Mouse (Mus musculus) heart, adult 2 months (tissue): ENCODE measurements around the gene Cdyl. TPM values are rescaled to one million over a fixed set of nuclear protein-coding genes. Genes with fewer than 3 reads are reported as not detected.

Source experiments
- DNase-seq, 2 experiments: peaks; one replicate each; pipeline ENCODE4 v3.0.0; 2021
- H3K27ac ChIP-seq: fragments of 200-600 bp; 2 replicates; pipeline ENCODE4 v1.8.1; 2022
- H3K27me3 ChIP-seq: fragments of 200-500 bp; 2 replicates; pipeline ENCODE4 v1.6.1; 2012; ENCODE audit warnings: mild to moderate bottlenecking, low read length, inconsistent platforms, mixed read lengths; ENCODE audit not compliant: control insufficient read depth, insufficient read depth
- H3K36me3 ChIP-seq: fragments of 200-500 bp; 2 replicates; pipeline ENCODE4 v1.6.1; 2012; ENCODE audit warnings: low read length, inconsistent platforms; ENCODE audit not compliant: control insufficient read depth, insufficient read depth
- H3K4me1 ChIP-seq: fragments of 200-500 bp; 2 replicates; pipeline ENCODE4 v1.6.1; 2011; ENCODE audit warnings: low read length; ENCODE audit not compliant: control insufficient read depth, insufficient read depth
- H3K4me3 ChIP-seq: fragments of 200-600 bp; 2 replicates; pipeline ENCODE4 v1.8.1; 2022
- H3K79me2 ChIP-seq: fragments of 200-500 bp; replicated peaks from 2 replicates; pipeline ENCODE4 v1.6.1; 2012; ENCODE audit warnings: mild to moderate bottlenecking, inconsistent platforms, low read length, moderate library complexity, mixed read lengths; ENCODE audit not compliant: control insufficient read depth, insufficient read depth
- H3K9ac ChIP-seq: fragments of 200-500 bp; 2 replicates; pipeline ENCODE4 v1.6.1; 2012; ENCODE audit warnings: low read depth, mild to moderate bottlenecking, control low read depth, inconsistent platforms, low read length, mixed read lengths
- CTCF ChIP-seq: fragments of 200-600 bp; IDR thresholded peaks from 2 replicates; pipeline ENCODE4 v1.8.1; 2022; ENCODE audit warnings: antibody characterized with exemption, mild to moderate bottlenecking, moderate library complexity
- EP300 ChIP-seq: fragments of 200-500 bp; IDR thresholded peaks from 2 replicates; pipeline ENCODE4 v1.6.1; 2011; ENCODE audit warnings: low read depth, low read length, control low read depth; ENCODE audit not compliant: insufficient read depth
- POLR2A ChIP-seq: fragments of 200-500 bp; IDR thresholded peaks from 2 replicates; pipeline ENCODE4 v1.6.1; 2011; ENCODE audit warnings: mild to moderate bottlenecking, low read depth, low read length, control low read depth; ENCODE audit not compliant: insufficient read depth
- WGBS: fragments of 180-500 bp; shearing (Covaris S2); methylation state at CpG from one replicate; pipeline ENCODE4 v1.1.7; 2018; 5-methylcytosine and 5-hydroxymethylcytosine counted together
- intact Hi-C: fragments of 180-260 bp; cut with DNase I; formaldehyde crosslinking; loops from one replicate; pipeline ENCODE4 v1.15.1; 2025
- polyA plus RNA-seq: library from polyadenylated mRNA; depleted of rRNA; stranded (reverse); fragments of >200 nt; gene quantifications from 2 replicates; pipeline ENCODE4 v1.2.3, GENCODE M21; 2012
- total RNA-seq, 2 experiments: library from RNA; stranded (reverse); gene quantifications; 2 replicates each; pipeline ENCODE4 v1.2.3; 2021

The Cdyl gene
- total and polyA plus RNA-seq, 3 experiments: 3.1 to 11.2 (median 8.4) TPM

DNA sequence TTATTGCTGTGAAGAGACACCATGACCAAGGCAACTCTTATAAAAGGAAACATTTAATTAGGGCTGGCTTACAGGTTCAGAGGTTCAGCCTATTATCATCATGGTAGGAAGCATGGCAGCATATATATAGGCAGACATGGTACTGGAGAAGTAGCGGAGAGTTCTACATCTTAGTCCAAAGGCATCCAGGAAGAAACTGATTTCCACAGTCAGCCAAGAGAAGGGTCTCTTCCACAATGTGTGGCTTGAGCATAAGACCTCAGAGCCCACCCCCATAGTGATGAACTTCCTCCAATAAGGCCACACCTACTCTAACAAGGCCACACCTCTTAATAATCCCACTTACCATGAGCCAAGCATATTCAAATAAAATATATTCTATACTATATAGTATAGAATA lies 17.3 kb downstream of the Cdyl start:
- 100% methylated on average over 1 of the region's 1 CpGs for WGBS
- H3K36me3 ChIP-seq: no peaks in the 10 kb centered on the region
- no peak overlapping the region for H3K4me3 ChIP-seq
- no peaks in the 10 kb centered on the region for H3K27me3 ChIP-seq
- no peaks in the 10 kb centered on the region for H3K4me1 ChIP-seq
- H3K79me2 ChIP-seq: no peaks in the 10 kb centered on the region
- intact Hi-C loops: no loop called here
- no peak overlapping the region for H3K27ac ChIP-seq
- TF ChIP-seq CTCF: no peak
- TF ChIP-seq POLR2A: no peak
- TF ChIP-seq EP300: no peak
- DNase-seq: no peak
- H3K9ac ChIP-seq: no peak overlapping the region

DNA sequence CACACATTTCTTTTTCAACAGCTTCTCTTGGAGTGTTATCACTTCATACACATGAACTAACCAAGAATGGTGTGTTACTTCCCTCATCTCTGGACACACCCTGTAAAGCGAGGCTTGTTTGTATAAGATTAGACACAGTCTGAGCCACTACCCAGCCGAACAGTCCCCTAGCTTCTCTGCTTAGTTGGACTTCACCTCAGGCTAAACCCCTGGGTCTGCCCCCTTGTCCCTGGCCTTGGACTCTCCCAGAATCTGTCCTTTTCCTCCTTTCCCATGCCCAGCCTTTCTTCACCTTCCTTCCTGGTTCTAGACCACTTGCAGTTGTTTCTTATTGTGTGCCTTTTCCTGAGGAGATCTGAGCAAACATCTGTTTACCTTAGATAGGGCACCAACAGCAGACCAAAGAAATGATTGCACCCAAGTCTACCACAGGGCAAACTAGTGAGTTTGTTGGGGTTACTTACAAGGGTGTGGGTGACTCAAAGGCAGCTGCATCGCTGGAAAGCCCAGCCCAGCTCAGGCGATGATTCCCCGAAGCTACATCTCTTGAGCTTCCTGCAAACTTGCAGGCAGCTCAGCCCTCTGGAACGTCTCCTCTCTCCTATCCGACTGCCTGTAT lies 17.9 kb downstream of the Cdyl start:
- WGBS: 48% methylated on average over 7 of the region's 7 CpGs
- H3K4me3 ChIP-seq: no peak overlapping the region
- intact Hi-C loops: no loop called here
- TF ChIP-seq POLR2A (no peak), CTCF (no peak), EP300 (no peak)
- H3K79me2 ChIP-seq: no peaks in the 10 kb centered on the region
- no peaks in the 10 kb centered on the region for H3K27me3 ChIP-seq
- no peak overlapping the region for H3K9ac ChIP-seq
- DNase-seq: no peak
- H3K4me1 ChIP-seq: no peaks in the 10 kb centered on the region
- no peak overlapping the region for H3K27ac ChIP-seq
- no peaks in the 10 kb centered on the region for H3K36me3 ChIP-seq

DNA sequence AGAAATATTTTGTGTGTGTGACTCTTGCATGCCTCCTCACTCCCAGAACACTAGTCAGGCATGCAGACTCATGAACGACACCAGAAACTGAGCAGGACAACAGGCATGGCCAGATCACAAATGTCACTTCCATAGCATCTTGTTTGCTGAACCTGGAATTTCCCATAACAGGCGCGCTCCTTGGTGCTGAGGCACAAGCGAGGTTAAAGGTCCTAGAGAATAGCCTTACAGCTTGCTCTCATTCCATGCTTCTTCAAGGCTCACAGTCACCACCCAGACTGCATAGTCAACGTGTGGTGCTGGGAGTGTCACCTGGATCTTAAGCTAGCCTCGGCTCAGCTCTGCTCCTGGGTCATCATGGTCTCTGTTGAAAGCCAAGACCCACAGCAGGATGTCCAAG lies 19.1 kb downstream of the Cdyl start:
- intact Hi-C loops: no loop called here
- Histone ChIP-seq H3K79me2 (no peaks in the 10 kb centered on the region), H3K4me1 (no peaks in the 10 kb centered on the region), H3K4me3 (no peak overlapping the region), H3K27ac (no peak overlapping the region), H3K9ac (no peak overlapping the region), H3K36me3 (no peaks in the 10 kb centered on the region), H3K27me3 (no peaks in the 10 kb centered on the region)
- WGBS: 83% methylated on average over 6 of the region's 6 CpGs
- DNase-seq: no peak
- no peak for TF ChIP-seq EP300
- TF ChIP-seq CTCF: no peak
- TF ChIP-seq POLR2A: no peak

DNA sequence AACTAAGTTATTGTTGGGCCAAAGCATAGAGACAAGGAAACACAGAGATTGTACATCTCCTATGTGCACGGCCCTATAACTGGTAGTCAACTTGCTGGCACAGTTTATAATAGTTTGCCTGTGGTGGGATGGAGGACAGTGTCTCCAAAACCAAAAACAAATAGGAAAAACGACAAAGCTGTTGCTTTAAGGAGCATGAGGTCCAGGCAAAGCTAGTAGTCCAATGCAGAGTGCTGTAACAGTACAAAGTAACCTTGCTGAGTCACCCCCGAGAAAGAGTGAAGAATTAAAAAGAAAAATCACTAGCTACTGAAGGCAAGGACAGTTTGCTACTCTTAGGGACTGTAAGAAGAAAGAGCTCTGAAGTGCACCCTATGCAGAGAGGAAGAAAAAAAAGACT lies 21.7 kb downstream of the Cdyl start:
- no peak for DNase-seq
- no peak overlapping the region for H3K27ac ChIP-seq
- no peaks in the 10 kb centered on the region for H3K36me3 ChIP-seq
- WGBS: 74% methylated on average over 3 of the region's 3 CpGs
- no peak overlapping the region for H3K9ac ChIP-seq
- intact Hi-C loops: no loop called here
- no peaks in the 10 kb centered on the region for H3K27me3 ChIP-seq
- no peaks in the 10 kb centered on the region for H3K4me1 ChIP-seq
- TF ChIP-seq POLR2A: no peak
- TF ChIP-seq EP300: no peak
- TF ChIP-seq CTCF: no peak
- no peaks in the 10 kb centered on the region for H3K79me2 ChIP-seq
- no peak overlapping the region for H3K4me3 ChIP-seq

DNA sequence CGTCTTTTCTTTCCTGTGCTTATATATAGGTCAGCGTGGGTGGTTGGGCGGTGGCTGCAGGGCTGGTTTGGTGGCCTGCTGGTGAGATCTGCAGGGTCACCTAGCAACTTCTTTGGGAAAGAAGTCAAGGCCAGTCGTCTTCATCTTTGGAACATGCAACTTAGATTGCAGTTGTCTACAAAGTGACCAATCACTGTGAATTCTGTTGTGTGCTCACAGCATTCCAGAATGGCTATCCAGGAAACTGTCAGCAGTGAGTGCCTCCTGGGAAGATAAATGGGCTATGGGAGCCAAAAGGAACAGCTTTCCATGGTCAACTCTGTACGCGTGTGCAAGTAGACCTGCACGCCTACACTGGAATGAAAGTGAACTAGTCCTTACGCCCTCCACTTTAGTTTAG lies 26.6 kb downstream of the Cdyl start:
- TF ChIP-seq POLR2A (no peak), EP300 (no peak), CTCF (no peak)
- peak in 1 of 2 experiments; percentile 7 for DNase-seq
- H3K9ac ChIP-seq: no peak overlapping the region
- H3K27me3 ChIP-seq: no peaks in the 10 kb centered on the region
- no peak overlapping the region for H3K27ac ChIP-seq
- H3K4me1 ChIP-seq: no peaks in the 10 kb centered on the region
- intact Hi-C loops: no loop called here
- no peaks in the 10 kb centered on the region for H3K36me3 ChIP-seq
- H3K4me3 ChIP-seq: no peak overlapping the region
- H3K79me2 ChIP-seq: no peaks in the 10 kb centered on the region
- 19% methylated on average over 8 of the region's 8 CpGs for WGBS

DNA sequence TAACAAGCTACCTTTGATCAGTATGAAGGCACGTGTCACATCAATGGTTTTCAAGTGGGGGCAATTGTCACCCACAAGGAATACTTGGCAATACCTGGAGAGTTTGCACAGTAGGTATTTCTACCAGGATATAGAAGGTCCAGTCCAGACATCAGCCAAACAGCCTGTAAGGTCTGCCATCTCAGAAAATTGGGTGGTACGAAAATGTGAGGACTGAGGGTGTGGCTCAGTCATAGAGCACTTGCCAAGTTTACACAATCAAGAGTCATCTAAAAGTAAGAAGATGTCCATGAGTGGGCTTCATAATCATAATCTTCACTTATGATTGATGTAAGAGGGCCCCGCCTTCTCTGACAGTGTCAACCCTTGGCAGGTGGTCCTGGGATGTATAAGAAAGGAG lies 29.9 kb downstream of the Cdyl start:
- Histone ChIP-seq H3K79me2 (no peaks in the 10 kb centered on the region), H3K4me1 (no peaks in the 10 kb centered on the region), H3K27ac (no peak overlapping the region), H3K9ac (no peak overlapping the region), H3K27me3 (no peaks in the 10 kb centered on the region), H3K36me3 (no peaks in the 10 kb centered on the region), H3K4me3 (no peak overlapping the region)
- TF ChIP-seq CTCF (no peak), EP300 (no peak), POLR2A (no peak)
- DNase-seq: no peak
- WGBS: 89% methylated on average over 3 of the region's 3 CpGs
- intact Hi-C loops: no loop called here
